Mouse (Mus musculus) subcutaneous adipose tissue, adult 2 months (tissue): ENCODE results near the gene Fgf23. TPM values are rescaled to one million over a fixed set of nuclear protein-coding genes. Genes with fewer than 3 reads are reported as not detected.

Experiments used
- polyA plus RNA-seq: library from polyadenylated mRNA; depleted of rRNA; stranded (reverse); fragments of >200 nt; gene quantifications from 2 replicates; pipeline ENCODE4 v1.2.3, GENCODE M21; 2012; ENCODE audit warnings: low replicate concordance; rRNA removed

The Fgf23 gene
- polyA plus RNA-seq = not detected in 2 replicates

GRCm38 (mm10) chr6:127072817-127073216 lies at the start of gene Fgf23:
Gene Fgf23, plus strand, starts transcription at chr6:127072902.

GRCm38 (mm10) chr6:127109402-127109930 lies 36.8 kb downstream of the Fgf23 start, which contains the start of gene Tigar:
Gene Tigar, minus strand, starts transcription at chr6:127109557.

Other genes with a start within 250 kb of the Fgf23 start
- 121 and 165 TPM in 2 replicates for gene Ndufa9, start 223.8 kb upstream of the Fgf23 start, polyA plus RNA-seq
- gene Akap3, start 219.8 kb upstream of the Fgf23 start, polyA plus RNA-seq = 0.04 TPM in 1 of 2 replicates, not detected in the other
- gene Dyrk4, start 151.1 kb upstream of the Fgf23 start, polyA plus RNA-seq = not detected in 2 replicates
- 2.4 and 4.9 TPM in 2 replicates for gene Rad51ap1, start 133.3 kb upstream of the Fgf23 start, polyA plus RNA-seq
- 6.7 and 7.6 TPM in 2 replicates for gene D6Wsu163e, start 132.9 kb upstream of the Fgf23 start, polyA plus RNA-seq
- gene Fgf6, start 57.3 kb upstream of the Fgf23 start, polyA plus RNA-seq = not detected in 2 replicates
- 3.9 and 5.5 TPM in 2 replicates for gene Tigar, start 36.7 kb downstream of the Fgf23 start, polyA plus RNA-seq
- 86.1 and 184 TPM in 2 replicates for gene Ccnd2, start 79.3 kb downstream of the Fgf23 start, polyA plus RNA-seq